In the genomic region with DNA sequence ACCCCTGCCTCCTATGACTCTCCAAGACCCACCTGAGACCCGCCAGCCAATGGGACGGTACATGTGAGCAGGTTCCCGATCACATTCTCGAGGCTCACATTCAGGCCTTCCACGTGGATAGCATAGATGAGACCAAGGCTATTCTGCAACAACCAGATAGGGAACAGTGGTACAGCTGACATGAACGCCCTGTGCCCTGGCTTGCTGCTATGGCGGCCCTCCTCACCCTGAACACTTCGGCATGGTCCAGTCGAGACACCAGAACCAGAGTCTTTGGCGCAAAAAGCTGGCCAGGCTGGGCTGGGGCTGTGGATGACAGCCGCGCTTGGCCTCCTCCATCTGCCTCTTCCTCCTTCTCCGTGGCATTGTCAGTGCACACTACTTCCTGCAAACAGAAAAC, we compare ENCODE assay signal across 24 mouse cellular contexts. TPM values are rescaled to one million over a fixed set of nuclear protein-coding genes. Genes with fewer than 3 reads are reported as not detected.
DNase-seq lines count a peak whose midpoint lies in the region; ATAC-seq and TF ChIP-seq lines count a peak whose summit lies in the region.
"Had no signal": no experiment of that assay in that cellular context is flagged by ENCODE, and none has a peak within 500 bp of the region (broad histone marks: within the 10 kb centered on the region; RNA-seq: fewer than 3 reads in every experiment).

No protein-coding gene starts in this region.

- peak overlapping the region; percentile 33 for H3K27ac ChIP-seq in cerebellum, adult 2 months (ENCODE audit: insufficient read depth, low read length)
- H3K27ac ChIP-seq in layer of hippocampus, adult 2 months: peak overlapping the region; percentile 93
- 0 out of 2 replicates have a peak overlapping the region, but pooled peaks have one; percentile 4 for H3K27ac ChIP-seq in neural tube, embryonic 12.5 days
- peak overlapping the region; percentile 21; the same call in 1 of the 2 replicates for H3K27ac ChIP-seq in spleen, adult 2 months (ENCODE audit: insufficient read depth, low read length)
- H3K27ac ChIP-seq: embryonic facial prominence, embryonic 13.5 days; embryonic facial prominence, embryonic 15.5 days; forebrain, embryonic 10.5 days; forebrain, embryonic 12.5 days had no signal

- no peaks in the 10 kb centered on the region for H3K27me3 ChIP-seq in cerebellum, adult 2 months (ENCODE audit: control insufficient read depth, insufficient read depth, low read length)
- no peaks in the 10 kb centered on the region for H3K27me3 ChIP-seq in neural tube, embryonic 12.5 days (replicated peaks)
- no peaks in the 10 kb centered on the region for H3K27me3 ChIP-seq in spleen, adult 2 months (ENCODE audit: control insufficient read depth, insufficient read depth, low read length)
- H3K27me3 ChIP-seq: embryonic facial prominence, embryonic 13.5 days; embryonic facial prominence, embryonic 15.5 days; forebrain, embryonic 12.5 days had no signal

- WGBS in cerebellum, adult 2 months: 44% methylated on average over 13 of the region's 13 CpGs
- 93% methylated on average over 13 of the region's 13 CpGs for WGBS in neural tube, embryonic 12.5 days
- 72% methylated on average over 13 of the region's 13 CpGs for WGBS in spleen, adult 2 months

- H3K4me2 ChIP-seq in neural tube, embryonic 12.5 days (replicated peaks): no peak overlapping the region
- H3K4me2 ChIP-seq: embryonic facial prominence, embryonic 13.5 days; embryonic facial prominence, embryonic 15.5 days; forebrain, embryonic 12.5 days had no signal

- H3K4me3 ChIP-seq in cerebellum, adult 2 months (replicated peaks; ENCODE audit: insufficient read depth, low read depth, low read length): no peak overlapping the region
- peak overlapping the region; percentile 23 for H3K4me3 ChIP-seq in layer of hippocampus, adult 2 months
- H3K4me3 ChIP-seq in neural tube, embryonic 12.5 days: no peak overlapping the region
- H3K4me3 ChIP-seq in spleen, adult 2 months (ENCODE audit: extremely low read depth, insufficient read depth, insufficient read length): no peak overlapping the region
- H3K4me3 ChIP-seq: embryonic facial prominence, embryonic 13.5 days; embryonic facial prominence, embryonic 15.5 days; erythroblast, embryonic 14.5 days; forebrain, embryonic 10.5 days; forebrain, embryonic 12.5 days had no signal

- TF ChIP-seq CTCF in cerebellum, adult 2 months (IDR thresholded peaks at IDR 0.05; ENCODE audit: borderline replicate concordance, insufficient read depth, low read depth, low read length): no peak
- TF ChIP-seq CTCF in layer of hippocampus, adult 2 months (conservative IDR thresholded peaks at IDR 0.05): no peak
- no peak for TF ChIP-seq CTCF in spleen, adult 2 months (IDR thresholded peaks at IDR 0.05; ENCODE audit: extremely low read depth, insufficient read depth, insufficient read length, insufficient replicate concordance)

- H3K9ac ChIP-seq in neural tube, embryonic 12.5 days: no peak overlapping the region
- H3K9ac ChIP-seq: embryonic facial prominence, embryonic 13.5 days; embryonic facial prominence, embryonic 15.5 days; forebrain, embryonic 12.5 days had no signal

- no peak for ATAC-seq in neural tube, embryonic 12.5 days (ENCODE audit: low FRiP score, low read depth)
- ATAC-seq: forebrain, embryonic 14.5 days; forebrain, embryonic 16.5 days had no signal

- H3K9me3 ChIP-seq in neural tube, embryonic 12.5 days: no peaks in the 10 kb centered on the region
- H3K9me3 ChIP-seq: embryonic facial prominence, embryonic 13.5 days; embryonic facial prominence, embryonic 15.5 days; forebrain, embryonic 10.5 days; forebrain, embryonic 12.5 days had no signal

- TF ChIP-seq POLR2A in cerebellum, adult 2 months (IDR thresholded peaks at IDR 0.05; ENCODE audit: borderline replicate concordance, insufficient read depth, low read length): no peak
- no peak for TF ChIP-seq POLR2A in spleen, adult 2 months (IDR thresholded peaks at IDR 0.05; ENCODE audit: low read depth, low read length)

- peak in 1 of 2 experiments; percentile 43 for DNase-seq in cerebellum, adult 2 months
- no peak for DNase-seq in cerebellum, adult 8-10 months
- DNase-seq in layer of hippocampus, adult 2 months (ENCODE audit: low spot score in 2 of 2): no peak
- no peak for DNase-seq in layer of hippocampus, adult 9-11 months
- DNase-seq in neural tube, embryonic 10.5 days (ENCODE audit: extremely low spot score, low spot score): no peak
- DNase-seq in spleen, adult 2 months (ENCODE audit: low read depth in 1 of 2, low spot score in 2 of 2): no peak
- DNase-seq in spleen, postnatal 14 days (ENCODE audit: low spot score in 2 of 2): no peak
- DNase-seq: adrenal gland, adult 2 months; adrenal gland, postnatal 10 days; adrenal gland, postnatal 25 days; embryo, embryonic 11 days had no signal

- H3K4me1 ChIP-seq in cerebellum, adult 2 months (ENCODE audit: control insufficient read depth, insufficient read depth, low read length): peaks cover 60% of the 10 kb centered on the region
- no peaks in the 10 kb centered on the region; the same call in 1 of the 2 replicates for H3K4me1 ChIP-seq in neural tube, embryonic 12.5 days
- peaks cover 42% of the 10 kb centered on the region for H3K4me1 ChIP-seq in spleen, adult 2 months (ENCODE audit: control insufficient read depth, insufficient read depth, insufficient read length)

- H3K36me3 ChIP-seq in neural tube, embryonic 12.5 days: peaks cover 48% of the 10 kb centered on the region
- H3K36me3 ChIP-seq in spleen, adult 2 months (ENCODE audit: control insufficient read depth, insufficient read depth, low read length): peaks cover 26% of the 10 kb centered on the region

RNA-seq across cellular contexts. Expression of a gene that starts 7.7 kb away (rescaled TPM):
- polyA plus RNA-seq in cerebellum, adult 2 months (2012; rRNA removed): 321 and 324 TPM in 2 replicates
- 100 to 1,000 TPM; 356 to 361 TPM for total RNA-seq in layer of hippocampus, adult 2 months (2021)
- 88.9 and 90.5 TPM in 2 replicates for polyA plus RNA-seq in neural tube, embryonic 12.5 days (2016; fragmentation: Nextera tagmentation; extraction: Ambion mirVana)
- 320 and 349 TPM in 2 replicates for polyA plus RNA-seq in spleen, adult 2 months (2012; rRNA removed)

RNA-seq across cellular contexts. Expression of a gene that starts 15.1 kb away (rescaled TPM):
- not detected in 2 replicates for polyA plus RNA-seq in cerebellum, adult 2 months (2012; rRNA removed)
- total RNA-seq in layer of hippocampus, adult 2 months (2021): not detected
- polyA plus RNA-seq in neural tube, embryonic 12.5 days (2016; fragmentation: Nextera tagmentation; extraction: Ambion mirVana): not detected in 2 replicates
- 3.5 and 6.5 TPM in 2 replicates for polyA plus RNA-seq in spleen, adult 2 months (2012; rRNA removed)
- total RNA-seq: adrenal gland, adult 2 months; adrenal gland, postnatal 10 days; adrenal gland, postnatal 25 days; common myeloid progenitor, adult 5-6 weeks had no signal
- polyA plus RNA-seq: brain, embryonic 14.5 days; embryonic facial prominence, embryonic 11.5 days; embryonic facial prominence, embryonic 13.5 days; forebrain, embryonic 12.5 days; forebrain, embryonic 14.5 days; forebrain, embryonic 16.5 days had no signal

RNA-seq across cellular contexts. Expression of a gene that starts 26.7 kb away (rescaled TPM):
- not detected in 2 replicates for polyA plus RNA-seq in cerebellum, adult 2 months (2012; rRNA removed)
- total RNA-seq in layer of hippocampus, adult 2 months (2021): not detected
- polyA plus RNA-seq in neural tube, embryonic 12.5 days (2016; fragmentation: Nextera tagmentation; extraction: Ambion mirVana): not detected in 2 replicates
- polyA plus RNA-seq in spleen, adult 2 months (2012; rRNA removed): 0.31 and 1.4 TPM in 2 replicates
- total RNA-seq: adrenal gland, adult 2 months; adrenal gland, postnatal 25 days; common myeloid progenitor, adult 5-6 weeks; MEL had no signal
- polyA plus RNA-seq: brain, embryonic 14.5 days; C2C12; embryonic facial prominence, embryonic 11.5 days; embryonic facial prominence, embryonic 13.5 days; embryonic facial prominence, embryonic 15.5 days; erythroblast, embryonic 14.5 days; forebrain, embryonic 10.5 days; forebrain, embryonic 12.5 days; forebrain, embryonic 14.5 days; forebrain, embryonic 16.5 days had no signal

RNA-seq across cellular contexts. Expression of a gene that starts 48.0 kb away (rescaled TPM):
- polyA plus RNA-seq in cerebellum, adult 2 months (2012; rRNA removed): 21.0 and 21.1 TPM in 2 replicates
- total RNA-seq in layer of hippocampus, adult 2 months (2021): 10 to 100 TPM; 14.8 to 20.0 TPM
- polyA plus RNA-seq in neural tube, embryonic 12.5 days (2016; fragmentation: Nextera tagmentation; extraction: Ambion mirVana): 38.8 and 42.2 TPM in 2 replicates
- 51.5 and 53.6 TPM in 2 replicates for polyA plus RNA-seq in spleen, adult 2 months (2012; rRNA removed)

RNA-seq across cellular contexts. Expression of a gene that starts 48.1 kb away (rescaled TPM):
- 134 and 137 TPM in 2 replicates for polyA plus RNA-seq in cerebellum, adult 2 months (2012; rRNA removed)
- 100 to 1,000 TPM in 1 of 2 experiments, 10 to 100 TPM in 1; 97.6 to 101 TPM for total RNA-seq in layer of hippocampus, adult 2 months (2021)
- 133 and 139 TPM in 2 replicates for polyA plus RNA-seq in neural tube, embryonic 12.5 days (2016; fragmentation: Nextera tagmentation; extraction: Ambion mirVana)
- polyA plus RNA-seq in spleen, adult 2 months (2012; rRNA removed): 113 and 131 TPM in 2 replicates

Comparison
In these comparisons a context has a peak if more than half of its experiments do, and no peak if none do; other contexts are left out.
1. H3K27ac ChIP-seq: peak in every context shown above with its lines; median percentile 93 in layer of hippocampus, adult 2 months; 33 in cerebellum, adult 2 months; 21 in spleen, adult 2 months; 4 in neural tube, embryonic 12.5 days.